Mouse (Mus musculus): ENCODE results near the gene Col15a1.

- no peak for TF ChIP-seq CTCF (IDR thresholded peaks at IDR 0.05; ENCODE audit: borderline replicate concordance, control insufficient read depth, extremely low read depth, insufficient read depth, low read length, poor library complexity)
- TF ChIP-seq POLR2A (IDR thresholded peaks at IDR 0.05; ENCODE audit: control insufficient read depth, extremely low read depth, insufficient read depth, low read length, poor library complexity): no peak
Observed at GRCm38 (mm10) chr4:47239114-47239513, 31.2 kb downstream of the Col15a1 start.
